Mouse (Mus musculus) kidney, adult 2 months (tissue): Measurements from ENCODE around the gene Abat.

Experiments
- CTCF ChIP-seq: fragments of 200-500 bp; conservative IDR thresholded peaks from 2 replicates; pipeline ENCODE4 v1.5.1; 2011; ENCODE audit warnings: low read depth, mild to moderate bottlenecking, control low read depth, low read length, moderate library complexity, mixed read lengths; ENCODE audit not compliant: insufficient read depth, insufficient read length
- POLR2A ChIP-seq: fragments of 200-500 bp; IDR thresholded peaks from one replicate; pipeline ENCODE4 v1.6.1; 2011; ENCODE audit warnings: low read depth, low read length, control low read depth

- TF ChIP-seq CTCF (no peak), POLR2A (no peak)
Observed at GRCm38 (mm10) chr16:8491743-8492490, 21.3 kb upstream of the Abat start.
